Mouse (Mus musculus): ENCODE results near the gene Tmem167. TPM values are rescaled to one million over a fixed set of nuclear protein-coding genes. Genes with fewer than 3 reads are reported as not detected.
"Not testable (repeated sequence)": the region's sequence is repeated elsewhere in the genome, so short reads cannot be mapped to it uniquely, and the experiment has no call there.

Tmem167 gene
- polyA plus RNA-seq (2015; fragmentation: Nextera tagmentation; extraction: Ambion mirVana), result 46.3 and 48.0 TPM in 2 replicates

DNA sequence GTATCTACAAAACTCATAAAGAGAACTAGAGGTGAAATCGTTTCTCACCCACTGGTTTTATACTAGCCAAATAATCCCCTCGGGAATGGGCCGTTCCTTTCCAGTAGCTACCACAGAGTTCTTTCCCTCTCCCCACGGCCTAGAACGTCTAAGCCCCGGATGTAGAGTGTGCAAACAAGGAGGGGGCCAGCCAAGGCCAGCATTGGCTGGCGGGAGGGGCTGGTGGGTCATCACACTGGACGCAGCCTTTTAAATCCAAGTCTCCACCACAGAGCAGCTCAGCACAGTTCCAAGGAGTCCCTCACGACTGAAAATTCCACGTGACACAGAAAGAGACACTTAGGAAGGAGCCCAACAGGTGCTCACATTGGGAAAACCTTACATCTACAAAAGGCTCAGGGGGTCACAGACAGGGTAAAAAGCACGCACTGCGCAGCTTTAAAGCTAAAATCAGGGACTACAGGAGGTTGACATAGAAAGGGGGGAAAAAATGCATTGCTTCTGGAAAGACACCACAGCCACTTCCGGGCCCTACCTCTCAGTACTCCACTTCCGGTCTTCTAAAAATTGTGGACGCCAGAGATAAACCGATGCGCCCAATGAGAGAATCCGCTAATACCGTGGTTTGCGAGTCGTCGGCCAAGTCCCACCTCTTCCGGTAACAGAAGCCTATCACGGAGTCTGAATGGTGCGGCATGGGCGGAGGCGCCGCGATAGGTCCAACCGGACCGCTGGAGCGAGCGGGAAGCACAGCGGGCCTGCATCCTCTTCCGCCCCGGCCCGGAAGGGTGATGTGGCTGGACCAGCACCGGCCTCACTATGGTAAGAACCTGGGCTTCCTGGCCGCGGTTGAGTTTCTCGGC lies at the start of gene Tmem167, which contains the start of gene Xrcc4:
Gene Tmem167 (plus strand): TSS at position 162 of the 863 bp plus-strand sequence.
Gene Xrcc4 (minus strand): TSS at position 647 of the 863 bp plus-strand sequence.
- H3K4me2 ChIP-seq, result peak within 1 kb of the TSS; percentile 85
- H3K36me3 ChIP-seq, result no peaks in the 10 kb centered on the region
- H3K9ac ChIP-seq, result peak within 1 kb of the TSS; percentile 87
- WGBS, result 2% methylated on average over 41 of the region's 41 CpGs
- H3K27ac ChIP-seq (replicated peaks), result peak within 1 kb of the TSS; percentile 88
- H3K4me3 ChIP-seq, result peak within 1 kb of the TSS; percentile 80
- H3K9me3 ChIP-seq, result no peaks in the 10 kb centered on the region
- no peaks in the 10 kb centered on the region for H3K27me3 ChIP-seq
- H3K4me1 ChIP-seq (replicated peaks), result peaks cover 10% of the 10 kb centered on the region
- ATAC-seq (ENCODE audit: low read depth), result peak; percentile 100

DNA sequence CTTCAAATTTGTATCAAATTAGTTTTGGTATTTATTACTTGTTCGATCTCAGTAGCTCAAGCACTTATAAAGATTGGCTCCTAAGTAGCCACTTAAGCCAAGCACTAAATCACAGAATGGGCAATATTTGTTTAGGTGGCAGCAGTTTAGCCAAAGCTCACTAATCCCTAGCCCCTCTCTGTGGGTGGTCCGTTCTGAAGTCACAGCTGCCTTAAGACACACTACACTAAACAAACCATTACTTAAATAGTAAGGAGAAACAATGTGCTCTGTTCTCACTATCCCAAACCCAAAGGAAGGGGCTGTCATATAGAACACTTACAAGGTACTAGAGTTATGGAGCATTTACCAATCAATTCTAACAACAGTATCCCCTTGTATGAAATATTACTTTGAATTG lies 49.3 kb upstream of the Tmem167 start:
- Histone ChIP-seq H3K4me3 (no peak overlapping the region), H3K27me3 (no peaks in the 10 kb centered on the region), H3K27ac (replicated peaks) (no peak overlapping the region), H3K36me3 (no peaks in the 10 kb centered on the region), H3K9me3 (no peaks in the 10 kb centered on the region), H3K4me1 (replicated peaks) (no peaks in the 10 kb centered on the region), H3K9ac (no peak overlapping the region), H3K4me2 (no peak overlapping the region)
- no peak for ATAC-seq (ENCODE audit: low read depth)
- WGBS, result 20% methylated on average over 2 of the region's 2 CpGs

DNA sequence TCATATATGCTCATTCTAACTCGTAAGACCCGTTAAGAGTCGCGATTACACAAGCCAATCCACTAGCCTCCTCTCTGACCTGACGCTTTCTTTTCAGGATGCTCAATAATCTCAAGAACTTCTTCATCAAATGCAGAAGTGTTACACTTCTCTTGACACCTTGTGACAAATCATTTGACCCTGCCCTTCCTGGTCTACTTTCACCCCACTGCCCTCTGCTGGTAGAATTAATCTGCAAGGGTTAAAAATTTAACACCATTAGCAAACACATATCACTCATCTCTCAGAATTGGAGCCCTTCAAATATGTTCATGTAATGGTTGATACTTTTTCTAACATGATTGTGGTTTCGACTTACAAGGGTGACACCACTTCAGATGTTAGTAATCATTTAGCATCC lies 37.2 kb upstream of the Tmem167 start:
- Histone ChIP-seq H3K4me2 (no peak overlapping the region), H3K4me3 (no peak overlapping the region), H3K4me1 (replicated peaks) (peaks cover 4% of the 10 kb centered on the region; the same call in 1 of the 2 replicates), H3K9ac (no peak overlapping the region), H3K27me3 (no peaks in the 10 kb centered on the region), H3K36me3 (no peaks in the 10 kb centered on the region), H3K9me3 (no peaks in the 10 kb centered on the region), H3K27ac (replicated peaks) (no peak overlapping the region)
- no peak for ATAC-seq (ENCODE audit: low read depth)
- 76% methylated on average over 6 of the region's 6 CpGs for WGBS

DNA sequence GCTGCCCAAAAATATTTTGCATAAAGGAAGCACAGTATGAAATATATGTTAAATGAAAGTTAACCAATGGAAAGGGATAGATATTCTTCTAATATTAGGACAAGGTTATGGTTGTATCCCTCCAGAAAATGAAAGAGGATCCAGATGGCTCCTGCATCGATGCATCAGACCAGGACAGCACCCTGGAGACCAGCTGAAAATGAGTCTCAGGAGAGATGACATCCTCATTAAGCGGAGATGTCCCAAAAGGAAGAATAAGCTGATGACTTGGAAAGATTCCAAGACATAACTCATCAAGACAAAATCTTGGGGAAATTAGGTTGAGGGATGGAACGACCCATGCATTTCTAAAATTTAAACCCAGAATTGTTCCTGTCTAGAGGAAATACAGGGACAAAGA lies 36.5 kb upstream of the Tmem167 start:
- no peak overlapping the region for H3K4me2 ChIP-seq
- H3K27ac ChIP-seq (replicated peaks), result no peak overlapping the region
- no peaks in the 10 kb centered on the region for H3K36me3 ChIP-seq
- H3K27me3 ChIP-seq, result no peaks in the 10 kb centered on the region
- H3K4me1 ChIP-seq (replicated peaks), result peaks cover 4% of the 10 kb centered on the region; the same call in 1 of the 2 replicates
- 44% methylated on average over 3 of the region's 3 CpGs for WGBS
- no peak overlapping the region for H3K9ac ChIP-seq
- ATAC-seq (ENCODE audit: low read depth), result peak; percentile 69; the same call in 1 of the 2 replicates
- H3K9me3 ChIP-seq, result no peaks in the 10 kb centered on the region
- no peak overlapping the region for H3K4me3 ChIP-seq

DNA sequence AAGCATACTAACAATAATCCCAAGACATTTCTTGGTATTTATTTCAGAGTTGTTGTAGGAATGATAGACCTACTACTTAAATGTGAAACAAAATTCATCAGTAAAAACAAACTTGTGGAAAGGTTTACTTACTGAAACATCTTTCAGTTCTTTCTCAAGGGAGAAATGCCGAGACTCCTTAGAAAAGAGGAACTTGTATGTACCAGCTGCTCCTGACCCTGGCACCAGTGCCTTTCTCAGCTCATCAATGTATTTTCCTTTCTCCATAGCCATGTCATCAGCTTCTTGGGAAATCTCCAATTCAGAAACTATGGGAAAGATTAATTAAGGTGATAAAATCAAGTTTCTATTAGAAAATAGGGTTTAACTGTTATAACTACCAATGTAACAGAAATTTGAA lies 27.0 kb upstream of the Tmem167 start:
- H3K27me3 ChIP-seq, result no peaks in the 10 kb centered on the region
- no peak overlapping the region for H3K4me2 ChIP-seq
- H3K4me3 ChIP-seq, result no peak overlapping the region
- no peaks in the 10 kb centered on the region for H3K9me3 ChIP-seq
- no peaks in the 10 kb centered on the region for H3K36me3 ChIP-seq
- ATAC-seq (ENCODE audit: low read depth), result no peak
- WGBS, result 91% methylated on average over 1 of the region's 1 CpGs
- no peak overlapping the region for H3K9ac ChIP-seq
- no peaks in the 10 kb centered on the region for H3K4me1 ChIP-seq (replicated peaks)
- H3K27ac ChIP-seq (replicated peaks), result no peak overlapping the region

DNA sequence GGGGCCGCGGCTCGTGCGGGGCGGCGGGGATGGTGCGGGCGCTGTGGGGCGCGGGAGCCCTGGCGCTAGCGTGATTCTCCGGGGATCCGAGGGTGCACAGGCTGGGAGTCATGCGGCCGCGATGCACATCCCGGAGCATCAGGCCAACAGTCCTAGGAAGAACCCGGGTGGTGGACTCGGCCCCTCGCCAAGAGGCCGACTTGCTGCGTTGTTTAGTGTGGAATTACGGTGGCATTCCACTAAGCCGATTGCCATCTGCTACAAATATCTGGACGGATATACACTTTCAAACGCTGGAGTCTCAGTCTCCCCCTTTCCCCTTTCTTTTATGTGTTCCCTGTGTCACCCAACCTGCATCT lies 881 bp downstream of the Tmem167 start:
- Histone ChIP-seq H3K9ac (peak overlapping the region; percentile 87), H3K4me1 (replicated peaks) (peaks cover 10% of the 10 kb centered on the region), H3K4me3 (peak overlapping the region; percentile 80), H3K4me2 (peak overlapping the region; percentile 70), H3K27ac (replicated peaks) (peak overlapping the region; percentile 88), H3K27me3 (no peaks in the 10 kb centered on the region), H3K36me3 (no peaks in the 10 kb centered on the region), H3K9me3 (no peaks in the 10 kb centered on the region)
- 0% methylated on average over 26 of the region's 27 CpGs for WGBS
- ATAC-seq (ENCODE audit: low read depth), result peak; percentile 79

DNA sequence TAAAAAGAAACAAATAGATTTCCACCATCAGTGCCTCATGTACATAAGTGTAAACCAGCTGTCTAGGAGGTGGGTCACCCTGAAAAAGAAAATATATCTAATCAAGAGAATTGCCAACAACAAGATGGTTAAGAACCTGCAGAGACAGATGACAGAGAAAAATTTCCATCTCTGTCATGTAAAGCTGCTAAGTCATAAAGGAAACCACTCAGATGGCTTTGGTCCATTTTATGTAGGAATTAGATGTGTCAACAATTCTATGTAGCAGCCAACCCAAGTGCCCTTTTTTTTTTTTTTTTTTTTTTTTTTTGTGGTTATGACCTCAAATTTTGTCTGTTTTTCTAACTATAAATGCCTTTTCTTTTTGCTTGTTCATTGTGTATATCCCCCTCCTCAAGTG lies 12.6 kb downstream of the Tmem167 start:
- ATAC-seq (ENCODE audit: low read depth), result no peak
- H3K36me3 ChIP-seq, result peaks cover 41% of the 10 kb centered on the region

DNA sequence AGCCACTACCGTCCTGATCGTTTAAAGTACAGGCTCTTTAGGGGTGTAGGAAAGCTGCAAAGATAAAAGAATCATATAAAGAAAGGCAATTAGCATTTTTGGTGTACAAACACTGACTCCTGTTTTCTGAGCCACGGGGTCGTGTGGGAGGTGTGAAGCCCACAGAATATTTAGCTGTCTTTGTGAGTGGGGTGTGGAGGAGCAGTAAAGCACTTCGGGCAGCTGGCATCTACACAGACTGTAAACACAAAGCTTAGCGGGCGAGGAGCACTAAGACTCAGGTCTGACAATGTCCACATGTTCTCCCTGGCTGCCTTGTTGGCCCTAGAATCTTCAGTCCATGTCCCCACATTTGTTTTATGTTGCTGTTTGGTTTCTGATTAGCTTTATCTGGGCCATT lies 17.2 kb downstream of the Tmem167 start:
- 95% methylated on average over 7 of the region's 7 CpGs for WGBS
- H3K36me3 ChIP-seq, result peaks cover 36% of the 10 kb centered on the region
- ATAC-seq (ENCODE audit: low read depth), result no peak

More for the DNA sequence above, 12.6 kb downstream of the Tmem167 start:
- Histone ChIP-seq H3K4me1 (replicated peaks) (no peaks in the 10 kb centered on the region), H3K9me3 (no peaks in the 10 kb centered on the region), H3K27me3 (no peaks in the 10 kb centered on the region), H3K27ac (replicated peaks) (no peak overlapping the region), H3K9ac (no peak overlapping the region), H3K4me3 (no peak overlapping the region), H3K4me2 (no peak overlapping the region)

DNA sequence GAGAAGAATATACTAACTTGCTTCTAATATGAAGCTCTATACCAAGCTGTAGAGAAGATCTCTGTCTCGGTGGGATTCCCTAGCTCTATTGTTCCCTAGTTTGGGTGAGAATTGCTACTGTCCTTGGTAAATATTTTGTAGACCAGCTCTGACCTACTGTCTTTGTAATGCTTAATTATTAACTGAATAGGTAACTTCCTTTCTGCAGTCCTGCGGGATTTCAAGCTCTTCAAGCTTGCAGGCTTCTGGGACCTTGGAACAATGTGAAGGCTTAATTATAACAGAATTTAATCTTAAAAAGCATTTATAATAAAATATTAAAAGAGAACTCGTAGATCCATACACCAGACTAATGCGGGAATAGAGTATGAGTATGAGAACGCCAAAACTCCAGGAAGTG lies 19.8 kb downstream of the Tmem167 start:
- not testable (repeated sequence) for ATAC-seq (ENCODE audit: low read depth); H3K27ac ChIP-seq (replicated peaks)

More for the DNA sequence above, 17.2 kb downstream of the Tmem167 start:
- Histone ChIP-seq H3K9me3 (no peaks in the 10 kb centered on the region), H3K4me1 (replicated peaks) (no peaks in the 10 kb centered on the region), H3K4me2 (no peak overlapping the region), H3K4me3 (no peak overlapping the region), H3K27me3 (no peaks in the 10 kb centered on the region), H3K9ac (no peak overlapping the region), H3K27ac (replicated peaks) (no peak overlapping the region)

DNA sequence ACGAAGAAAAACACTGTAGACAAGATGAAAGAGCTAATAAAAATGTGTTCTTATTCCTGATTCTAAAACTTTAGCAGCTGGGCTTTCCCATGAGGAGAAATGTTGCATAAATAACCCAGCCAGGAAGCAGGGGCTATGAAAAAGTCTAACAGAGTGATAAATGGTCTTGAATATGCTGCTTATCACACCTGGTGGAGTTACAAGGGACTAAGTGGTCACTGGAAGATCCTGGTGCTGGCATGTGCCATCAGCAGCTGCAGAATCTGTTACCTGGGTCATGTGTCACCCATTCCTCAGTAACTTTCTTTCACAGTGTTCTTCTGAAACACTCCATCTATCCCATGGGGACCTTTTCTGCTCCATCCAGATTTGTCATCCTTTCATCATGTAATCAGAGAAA lies 22.8 kb downstream of the Tmem167 start:
- H3K9me3 ChIP-seq, result no peaks in the 10 kb centered on the region
- H3K4me1 ChIP-seq (replicated peaks), result no peaks in the 10 kb centered on the region
- no peaks in the 10 kb centered on the region for H3K36me3 ChIP-seq
- ATAC-seq (ENCODE audit: low read depth), result no peak
- 75% methylated on average over 1 of the region's 1 CpGs for WGBS
- H3K9ac ChIP-seq, result no peak overlapping the region
- no peak overlapping the region for H3K27ac ChIP-seq (replicated peaks)
- no peak overlapping the region for H3K4me3 ChIP-seq
- H3K27me3 ChIP-seq, result no peaks in the 10 kb centered on the region
- no peak overlapping the region for H3K4me2 ChIP-seq

More for the DNA sequence above, 19.8 kb downstream of the Tmem167 start:
- not testable (repeated sequence) for H3K4me2 ChIP-seq; H3K4me3 ChIP-seq; H3K4me1 ChIP-seq (replicated peaks); H3K9ac ChIP-seq; H3K27me3 ChIP-seq; H3K9me3 ChIP-seq
- peaks cover 25% of the 10 kb centered on the region for H3K36me3 ChIP-seq
- WGBS, result 95% methylated on average over 5 of the region's 5 CpGs

DNA sequence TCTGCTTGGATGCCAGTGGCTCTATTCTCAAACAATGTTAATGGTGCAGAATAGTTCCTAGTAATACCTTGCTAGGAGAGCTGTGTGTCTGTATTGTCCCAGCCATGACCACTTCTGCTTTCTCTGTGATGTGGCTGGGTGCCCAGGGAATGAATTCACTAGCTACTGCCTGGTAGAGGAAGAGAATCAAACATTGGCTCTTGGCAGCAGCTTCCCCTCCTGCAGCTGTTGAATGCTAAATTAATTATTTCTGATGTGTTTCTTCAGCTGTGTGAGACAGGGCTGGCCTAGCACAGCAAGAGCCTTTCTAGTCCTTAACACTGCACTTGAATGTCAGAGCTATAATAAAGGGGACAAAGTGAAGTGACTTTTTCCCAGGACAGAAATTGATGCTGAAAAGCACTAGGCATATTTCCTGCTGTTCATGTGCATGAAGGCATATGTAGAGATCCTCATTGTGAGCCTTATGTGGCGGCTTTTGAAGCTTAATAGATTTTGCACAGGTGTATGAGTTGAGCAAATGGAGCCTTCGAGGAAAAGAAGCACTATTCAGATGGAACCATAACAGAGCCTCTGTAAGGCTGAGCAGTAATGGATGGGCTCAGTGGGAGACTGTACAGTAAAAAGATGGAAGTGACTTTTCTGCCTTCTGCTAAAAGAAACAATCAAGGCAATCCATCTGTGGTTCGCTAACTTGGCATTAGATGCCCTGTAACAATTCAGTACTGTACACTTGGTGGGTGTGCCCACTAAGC lies 47.4 kb downstream of the Tmem167 start:
- peak; percentile 93 for ATAC-seq (ENCODE audit: low read depth)
- 51% methylated on average over 3 of the region's 3 CpGs for WGBS
- no peak overlapping the region for H3K27ac ChIP-seq (replicated peaks)

DNA sequence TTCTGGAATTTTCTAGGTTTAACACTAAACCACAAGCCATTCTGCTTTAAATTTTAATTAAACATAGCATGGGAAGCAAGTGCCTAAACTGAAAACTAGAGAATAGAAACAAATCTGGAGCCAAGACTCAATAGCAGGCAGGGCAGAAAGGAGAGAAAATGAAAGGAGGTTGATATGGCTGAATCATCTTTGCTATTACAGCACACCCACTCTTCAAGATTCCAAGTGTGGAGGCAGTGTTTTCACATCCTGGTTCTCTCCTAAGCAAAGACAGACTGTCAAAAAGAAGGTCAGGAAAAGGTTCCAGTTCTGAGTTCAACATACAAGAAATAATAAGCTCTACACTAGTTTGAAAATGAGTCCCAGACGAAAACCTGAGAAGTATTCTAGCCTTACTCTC lies 52.8 kb downstream of the Tmem167 start:
- H3K27me3 ChIP-seq, result no peaks in the 10 kb centered on the region
- H3K4me2 ChIP-seq, result no peak overlapping the region
- H3K9ac ChIP-seq, result no peak overlapping the region
- H3K4me1 ChIP-seq (replicated peaks), result peaks cover 4% of the 10 kb centered on the region; the same call in 1 of the 2 replicates
- WGBS, result 80% methylated on average over 1 of the region's 1 CpGs
- no peaks in the 10 kb centered on the region for H3K36me3 ChIP-seq
- no peak overlapping the region for H3K27ac ChIP-seq (replicated peaks)
- ATAC-seq (ENCODE audit: low read depth), result no peak
- H3K9me3 ChIP-seq, result no peaks in the 10 kb centered on the region
- no peak overlapping the region for H3K4me3 ChIP-seq

More for the DNA sequence above, 47.4 kb downstream of the Tmem167 start:
- H3K9me3 ChIP-seq, result no peaks in the 10 kb centered on the region
- no peaks in the 10 kb centered on the region for H3K36me3 ChIP-seq
- no peaks in the 10 kb centered on the region for H3K27me3 ChIP-seq
- H3K9ac ChIP-seq, result no peak overlapping the region
- no peak overlapping the region for H3K4me3 ChIP-seq
- no peak overlapping the region for H3K4me2 ChIP-seq
- H3K4me1 ChIP-seq (replicated peaks), result peaks cover 15% of the 10 kb centered on the region

Measured in neural tube, embryonic 13.5 days (tissue).